Mouse (Mus musculus) heart, embryonic 11.5 days (tissue): Measurements from ENCODE around the gene Lamp2. TPM values are rescaled to one million over a fixed set of nuclear protein-coding genes. Genes with fewer than 3 reads are reported as not detected.

Experiments used
- polyA plus RNA-seq: library from polyadenylated mRNA; unstranded; fragments of >200 nt; fragmentation: Nextera tagmentation; extraction: Ambion mirVana; gene quantifications from 2 replicates; pipeline ENCODE4 v1.2.1, GENCODE M21; 2014

Gene Lamp2
- polyA plus RNA-seq, 1 experiment from 2014 or later, result 137 TPM

Other genes with a start within 250 kb of the Lamp2 start
- gene Tmem255a, start 204.0 kb downstream of the Lamp2 start, polyA plus RNA-seq, result 22.6 and 23.9 TPM in 2 replicates
- 0.07 TPM in 1 of 2 replicates, not detected in the other for gene Atp1b4, start 140.3 kb downstream of the Lamp2 start, polyA plus RNA-seq
- 31.7 and 37.2 TPM in 2 replicates for gene Cul4b, start 119.7 kb upstream of the Lamp2 start, polyA plus RNA-seq
- gene Mcts1, start 144.1 kb upstream of the Lamp2 start, polyA plus RNA-seq, result 51.2 and 56.5 TPM in 2 replicates
- gene C1galt1c1, start 178.6 kb upstream of the Lamp2 start, polyA plus RNA-seq, result 29.6 and 30.2 TPM in 2 replicates